Mouse (Mus musculus): ENCODE measurements around the gene Grik5. TPM values are rescaled to one million over a fixed set of nuclear protein-coding genes. Genes with fewer than 3 reads are reported as not detected.

Gene Grik5
- total RNA-seq, 2 experiments from 2014 or later: 5.8 to 7.6 TPM

GRCm38 (mm10) chr7:25082510-25082909 is 10.4 kb upstream of the Grik5 start:
- DNase-seq: peak in 1 of 2 experiments; percentile 42
- intact Hi-C loops (cut with DNase I): loop anchor here (5.0 kb wide), 1 partner anchor 105 kb away; no protein-coding TSS in a partner anchor

- intact Hi-C loops (cut with DNase I): loop anchor here (5.0 kb wide), 1 partner anchor 107 kb away; no protein-coding TSS in a partner anchor
- no peak for DNase-seq
These were observed 8.3 kb upstream of the Grik5 start for GRCm38 (mm10) chr7:25080431-25080830.

- DNase-seq: no peak
- intact Hi-C loops (cut with DNase I): loop anchor here (5.0 kb wide), 2 partner anchors 108 to 192 kb away; no protein-coding TSS in a partner anchor
These were observed 7.4 kb upstream of the Grik5 start for GRCm38 (mm10) chr7:25079496-25080026.

GRCm38 (mm10) chr7:25077414-25077755 is 5.2 kb upstream of the Grik5 start:
- no peak for DNase-seq
- intact Hi-C loops (cut with DNase I): loop anchor here (5.0 kb wide), 1 partner anchor 190 kb away; no protein-coding TSS in a partner anchor

GRCm38 (mm10) chr7:25076663-25077413 is 4.7 kb upstream of the Grik5 start:
- intact Hi-C loops (cut with DNase I): loop anchor here (5.0 kb wide), 1 partner anchor 190 kb away; no protein-coding TSS in a partner anchor
- DNase-seq: peak; percentile 94 to 95

GRCm38 (mm10) chr7:25076296-25076662 is 4.1 kb upstream of the Grik5 start:
- intact Hi-C loops (cut with DNase I): loop anchor here (5.0 kb wide), 1 partner anchor 189 kb away; no protein-coding TSS in a partner anchor

GRCm38 (mm10) chr7:25073924-25074323 is 1.8 kb upstream of the Grik5 start:
- intact Hi-C loops (cut with DNase I): no loop called here
- no peak for DNase-seq

More at GRCm38 (mm10) chr7:25076296-25076662, 4.1 kb upstream of the Grik5 start:
- no peak for DNase-seq

GRCm38 (mm10) chr7:25072716-25073390 is 707 bp upstream of the Grik5 start:
- DNase-seq: peak; percentile 51 to 53
- intact Hi-C loops (cut with DNase I): no loop called here

GRCm38 (mm10) chr7:25068724-25069123 is 3.4 kb downstream of the Grik5 start:
- no peak for DNase-seq
- intact Hi-C loops (cut with DNase I): no loop called here

GRCm38 (mm10) chr7:25067909-25068656 is 4.1 kb downstream of the Grik5 start:
- no peak for DNase-seq
- intact Hi-C loops (cut with DNase I): no loop called here

- intact Hi-C loops (cut with DNase I): no loop called here
- DNase-seq: no peak
These were observed 4.8 kb downstream of the Grik5 start for GRCm38 (mm10) chr7:25067338-25067737.

GRCm38 (mm10) chr7:25063900-25064299 is 8.2 kb downstream of the Grik5 start:
- DNase-seq: no peak
- intact Hi-C loops (cut with DNase I): no loop called here

- intact Hi-C loops (cut with DNase I): no loop called here
These were observed 8.8 kb downstream of the Grik5 start for GRCm38 (mm10) chr7:25063346-25063745.

GRCm38 (mm10) chr7:25058836-25059235 is 13.3 kb downstream of the Grik5 start:
- intact Hi-C loops (cut with DNase I): no loop called here
- peak in 1 of 2 experiments; percentile 35 for DNase-seq

More at GRCm38 (mm10) chr7:25063346-25063745, 8.8 kb downstream of the Grik5 start:
- no peak for DNase-seq

- no peak for DNase-seq
- intact Hi-C loops (cut with DNase I): no loop called here
These were observed 13.8 kb downstream of the Grik5 start for GRCm38 (mm10) chr7:25058394-25058793.

GRCm38 (mm10) chr7:25057888-25058287 is 14.3 kb downstream of the Grik5 start:
- no peak for DNase-seq
- intact Hi-C loops (cut with DNase I): no loop called here

GRCm38 (mm10) chr7:25056951-25057350 is 15.2 kb downstream of the Grik5 start:
- intact Hi-C loops (cut with DNase I): no loop called here
- DNase-seq: no peak

- no peak for DNase-seq
- intact Hi-C loops (cut with DNase I): no loop called here
These were observed 19.6 kb downstream of the Grik5 start for GRCm38 (mm10) chr7:25052587-25052986.

GRCm38 (mm10) chr7:25049295-25049930 is 22.7 kb downstream of the Grik5 start:
- DNase-seq: no peak
- intact Hi-C loops (cut with DNase I): no loop called here

- no peak for DNase-seq
- intact Hi-C loops (cut with DNase I): no loop called here
These were observed 24.8 kb downstream of the Grik5 start for GRCm38 (mm10) chr7:25047363-25047762.

Measured in heart, postnatal 14 days (tissue).